Mouse (Mus musculus) c-Kit-positive CD71-negative TER-119-negative erythroid progenitor cells, embryonic 14.5 days (primary cell): Measurements from ENCODE around the gene Rnf215.
A peak's percentile ranks its signal among the peaks of the same experiment; 100 is the strongest.
"Not testable (repeated sequence)": the region's sequence is repeated elsewhere in the genome, so short reads cannot be mapped to it uniquely, and the experiment has no call there.

Experiments
- DNase-seq: peaks from one replicate; pipeline ENCODE4 v3.0.0-alpha.2; 2013; ENCODE audit warnings: low read depth

Rnf215 gene

DNA sequence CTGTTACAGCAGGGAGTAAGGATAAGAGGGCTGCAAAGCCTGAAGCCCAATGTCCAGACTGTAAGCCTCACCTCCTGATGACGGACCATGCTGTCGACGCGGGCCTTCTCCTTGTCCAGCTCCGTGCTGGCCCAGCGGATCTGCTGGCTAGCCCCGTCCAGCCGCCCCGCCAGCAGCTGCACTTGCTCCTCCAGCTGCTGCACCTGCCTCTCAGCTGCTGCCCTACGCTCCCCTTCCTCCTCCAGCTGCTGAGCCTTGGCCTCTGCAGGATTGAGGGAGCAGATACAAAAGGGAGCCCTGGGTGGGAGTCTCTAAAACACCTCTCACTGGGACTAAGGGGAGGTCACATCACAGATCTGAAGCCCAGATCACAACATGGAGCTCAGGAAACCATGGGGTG, 12.1 kb downstream of the Rnf215 start:
- no peak for DNase-seq

- DNase-seq = no peak
These were observed 13.1 kb downstream of the Rnf215 start for GRCm38 (mm10) chr11:4148120-4148519.

GRCm38 (mm10) chr11:4148536-4149156, 13.6 kb downstream of the Rnf215 start:
- DNase-seq = no peak

GRCm38 (mm10) chr11:4149886-4150285, 14.9 kb downstream of the Rnf215 start:
- DNase-seq = no peak

DNA sequence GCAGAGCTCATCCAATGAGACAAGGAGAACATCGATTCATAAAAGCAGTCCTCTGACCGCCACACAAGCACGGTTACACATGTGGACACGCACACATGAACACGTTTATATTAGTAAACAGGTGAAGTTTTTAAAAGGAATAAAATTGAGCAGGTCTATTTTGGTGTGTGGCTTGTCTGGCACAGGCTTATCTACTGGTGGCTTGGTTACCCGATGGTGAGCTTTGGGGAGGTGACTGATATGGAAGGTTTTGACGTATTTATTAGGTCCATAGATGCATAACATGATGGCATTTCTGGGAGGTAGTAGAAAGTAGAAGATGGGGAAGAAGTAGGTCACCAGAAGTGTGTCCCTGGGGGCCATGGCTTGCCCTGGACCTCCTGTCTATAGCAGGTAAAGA, 18.7 kb downstream of the Rnf215 start:
- DNase-seq = no peak

DNA sequence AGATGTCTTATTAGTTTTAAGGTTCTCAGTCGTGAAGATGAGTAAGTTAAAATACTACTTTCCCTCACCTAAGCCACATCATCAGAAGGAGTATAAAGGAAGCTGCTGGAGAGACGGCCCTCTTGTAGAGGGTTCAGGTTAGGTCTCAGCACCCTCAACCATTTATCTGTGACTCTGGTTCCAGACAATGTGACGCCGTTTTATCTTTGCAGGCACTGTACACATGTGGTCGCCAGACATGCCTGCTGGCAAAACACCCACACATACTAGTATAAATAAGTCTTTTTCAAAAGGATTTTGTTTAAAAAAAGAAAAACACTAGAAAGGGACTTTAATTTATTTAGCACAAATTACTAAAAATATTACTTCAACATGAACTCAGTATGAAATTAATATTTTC, 20.6 kb downstream of the Rnf215 start:
- DNase-seq = no peak

- no peak for DNase-seq
These were observed 23.7 kb downstream of the Rnf215 start for GRCm38 (mm10) chr11:4158676-4159075.

- DNase-seq = peak; percentile 90
These were observed 25.1 kb downstream of the Rnf215 start, which contains the start of the genes Ccdc157 and Sf3a1 for GRCm38 (mm10) chr11:4159808-4160708. Gene Ccdc157, minus strand, starts transcription at chr11:4160293. Gene Sf3a1, plus strand, starts transcription at chr11:4160350.

GRCm38 (mm10) chr11:4160758-4161480, 25.9 kb downstream of the Rnf215 start:
- DNase-seq = no peak

GRCm38 (mm10) chr11:4164701-4165100, 29.7 kb downstream of the Rnf215 start:
- no peak for DNase-seq

GRCm38 (mm10) chr11:4166467-4167090, 31.6 kb downstream of the Rnf215 start:
- DNase-seq = no peak

DNA sequence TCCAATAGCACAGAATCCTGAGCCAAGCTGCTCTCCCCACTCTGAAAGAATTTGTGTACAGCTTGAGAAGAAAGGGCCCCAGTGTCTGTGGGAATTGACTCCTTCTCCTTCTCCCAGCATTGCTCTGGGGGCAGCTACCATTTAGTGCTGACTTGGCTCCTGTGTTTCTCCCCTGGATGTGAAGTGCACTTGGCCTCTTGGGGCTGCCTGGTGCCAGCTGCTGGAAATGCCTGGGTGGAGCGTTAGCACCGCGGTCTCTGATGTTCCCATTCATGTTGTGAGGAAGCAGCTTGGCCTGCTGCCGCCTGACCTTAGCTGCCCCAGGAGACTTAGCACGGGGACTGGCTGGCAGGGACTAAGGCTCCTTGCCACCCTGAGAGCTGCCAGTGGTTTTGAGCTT, 39.6 kb downstream of the Rnf215 start:
- no peak for DNase-seq

DNA sequence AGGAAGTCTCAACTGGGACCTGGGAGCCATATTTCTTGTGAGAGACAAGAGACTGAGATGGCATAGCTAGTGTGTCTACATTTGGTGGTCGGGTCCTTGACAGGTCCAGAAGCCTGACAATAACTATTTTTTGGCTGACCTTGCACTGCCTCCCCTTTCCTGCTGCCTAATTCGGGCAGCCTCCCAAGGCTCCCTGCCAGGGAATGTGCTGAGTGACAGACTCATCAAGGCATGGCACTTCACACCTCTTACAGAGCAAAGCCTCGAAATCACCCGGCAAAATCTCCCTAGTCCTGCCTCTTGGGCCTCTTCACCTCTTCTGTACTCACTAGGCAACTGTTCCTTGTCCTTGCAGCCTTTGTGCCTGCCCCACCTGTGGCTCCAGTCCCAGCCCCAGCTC, 42.7 kb downstream of the Rnf215 start:
- DNase-seq = no peak

GRCm38 (mm10) chr11:4182061-4182460, 47.1 kb downstream of the Rnf215 start:
- DNase-seq = no peak

- no peak for DNase-seq
These were observed 48.5 kb downstream of the Rnf215 start for GRCm38 (mm10) chr11:4183511-4183910.

GRCm38 (mm10) chr11:4184251-4184952, 49.4 kb downstream of the Rnf215 start:
- DNase-seq = no peak

- not testable (repeated sequence) for DNase-seq
These were observed 50.5 kb downstream of the Rnf215 start for GRCm38 (mm10) chr11:4185480-4185879.

- DNase-seq = peak; percentile 93
These were observed 51.7 kb downstream of the Rnf215 start, which contains the start of gene Tbc1d10a for GRCm38 (mm10) chr11:4186486-4187317. Gene Tbc1d10a, plus strand, starts transcription at chr11:4186789.

GRCm38 (mm10) chr11:4187318-4187700, 52.3 kb downstream of the Rnf215 start:
- DNase-seq = no peak

- no peak for DNase-seq
These were observed 54.2 kb downstream of the Rnf215 start for GRCm38 (mm10) chr11:4189182-4189581.

DNA sequence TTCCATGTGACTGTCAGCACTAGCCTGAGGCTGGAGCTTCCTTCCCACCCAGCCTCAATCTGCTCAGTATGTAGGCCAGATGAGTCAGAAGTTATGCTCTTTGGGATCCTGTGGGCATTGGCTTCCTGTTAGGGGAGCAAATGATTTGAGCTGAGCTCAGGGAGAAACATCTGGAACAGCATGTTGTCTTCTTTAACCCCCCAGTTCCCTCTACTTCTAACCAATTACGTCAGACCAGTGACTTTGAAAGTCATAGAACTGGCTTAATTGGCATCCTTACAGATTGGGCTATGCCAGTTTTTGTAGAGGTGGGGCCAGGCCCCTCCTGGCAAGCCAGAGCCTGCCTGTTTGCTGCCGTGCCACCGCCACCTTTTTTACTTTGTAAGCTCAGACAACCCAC, 55.7 kb downstream of the Rnf215 start:
- DNase-seq = no peak
